Mouse (Mus musculus) kidney, postnatal 0 days (tissue): Measurements from ENCODE around the gene Gm27029. TPM values are rescaled to one million over a fixed set of nuclear protein-coding genes. Genes with fewer than 3 reads are reported as not detected.
"Not testable (repeated sequence)": the region's sequence is repeated elsewhere in the genome, so short reads cannot be mapped to it uniquely, and the experiment has no call there.

Experiments
- ATAC-seq: fragments of 200-750 bp; cut with Nextera tagmentation; replicated peaks from 2 replicates; pipeline ENCODE4 v1.8.0; 2017; ENCODE audit warnings: low read depth, moderate number of reproducible peaks, moderate TSS enrichment, moderate library complexity; ENCODE audit not compliant: low FRiP score
- DNase-seq: peaks from one replicate; pipeline ENCODE4 v3.0.0-alpha.2; 2016; ENCODE audit warnings: low spot score
- H3K27ac ChIP-seq: fragments of 300-500 bp; sonication (generic); 2 replicates; pipeline ENCODE4 v1.5.1; 2014; ENCODE audit warnings: mild to moderate bottlenecking
- H3K27me3 ChIP-seq: fragments of 300-500 bp; sonication (generic); 2 replicates; pipeline ENCODE4 v1.6.1; 2014; ENCODE audit warnings: low read length, mixed read lengths; ENCODE audit not compliant: insufficient read depth
- H3K36me3 ChIP-seq: fragments of 300-500 bp; sonication (generic); 2 replicates; pipeline ENCODE4 v1.6.1; 2014; ENCODE audit warnings: low read length, mixed read lengths; ENCODE audit not compliant: insufficient read depth
- H3K4me1 ChIP-seq: fragments of 300-500 bp; sonication (generic); replicated peaks from 2 replicates; pipeline ENCODE4 v1.6.1; 2014; ENCODE audit warnings: antibody characterized with exemption, low read length, mixed read lengths; ENCODE audit not compliant: insufficient read depth
- H3K4me2 ChIP-seq: fragments of 300-500 bp; sonication (generic); 2 replicates; pipeline ENCODE4 v1.6.1; 2014; ENCODE audit warnings: mild to moderate bottlenecking, low read length, moderate library complexity, mixed read lengths
- H3K4me3 ChIP-seq: fragments of 300-500 bp; sonication (generic); replicated peaks from 2 replicates; pipeline ENCODE4 v1.5.1; 2014; ENCODE audit warnings: low read depth, low read length
- H3K9ac ChIP-seq: fragments of 300-500 bp; sonication (generic); 2 replicates; pipeline ENCODE4 v1.6.1; 2014; ENCODE audit warnings: low read depth, low read length
- H3K9me3 ChIP-seq: fragments of 300-500 bp; sonication (generic); replicated peaks from 2 replicates; pipeline ENCODE4 v1.6.1; 2016; ENCODE audit warnings: low read length, inconsistent platforms, mixed read lengths
- CTCF ChIP-seq: IDR thresholded peaks from 2 replicates; pipeline ENCODE4 v1.5.1; 2016; ENCODE audit warnings: antibody characterized with exemption, low read depth, mild to moderate bottlenecking, moderate library complexity
- WGBS: fragments of 180-500 bp; shearing (Covaris S2); extraction: QIAGEN DNeasy Blood & Tissue Kit; methylation state at CpG from one replicate; pipeline ENCODE4 v1.1.7; 2014; 5-methylcytosine and 5-hydroxymethylcytosine counted together
- polyA plus RNA-seq: library from polyadenylated mRNA; unstranded; fragments of >200 nt; fragmentation: Nextera tagmentation; extraction: Ambion mirVana; gene quantifications from 2 replicates; pipeline ENCODE4 v1.2.1, GENCODE M21; 2015

Gm27029 gene
- polyA plus RNA-seq, 1 experiment from 2014 or later, result 4.0 TPM

- DNase-seq (no peak), ATAC-seq (no peak; the same call in 1 of the 2 replicates)
- Histone ChIP-seq H3K4me3 (no peak overlapping the region), H3K4me1 (0 out of 2 replicates have a peak, but pooled peaks cover 3% of the 10 kb centered on the region), H3K9me3 (no peaks in the 10 kb centered on the region), H3K27me3 (no peaks in the 10 kb centered on the region), H3K4me2 (no peak overlapping the region), H3K36me3 (no peaks in the 10 kb centered on the region), H3K27ac (no peak overlapping the region), H3K9ac (no peak overlapping the region)
- WGBS, result 96% methylated on average over 10 of the region's 10 CpGs
- no peak for TF ChIP-seq CTCF
Observed at GRCm38 (mm10) chr11:101451536-101451935, 26.9 kb upstream of the Gm27029 start.

GRCm38 (mm10) chr11:101450394-101450793 lies 25.8 kb upstream of the Gm27029 start:
- Histone ChIP-seq H3K4me2 (no peak overlapping the region), H3K27ac (no peak overlapping the region), H3K9ac (no peak overlapping the region), H3K4me3 (no peak overlapping the region), H3K9me3 (no peaks in the 10 kb centered on the region), H3K36me3 (no peaks in the 10 kb centered on the region), H3K27me3 (no peaks in the 10 kb centered on the region), H3K4me1 (0 out of 2 replicates have a peak, but pooled peaks cover 3% of the 10 kb centered on the region)
- WGBS, result 79% methylated on average over 3 of the region's 3 CpGs
- no peak for DNase-seq
- no peak for ATAC-seq
- peak; percentile 53 for TF ChIP-seq CTCF

GRCm38 (mm10) chr11:101449596-101449995 lies 25.0 kb upstream of the Gm27029 start:
- not testable (repeated sequence) for DNase-seq, H3K27ac ChIP-seq, H3K4me1 ChIP-seq, ATAC-seq, H3K4me2 ChIP-seq, H3K9ac ChIP-seq, H3K36me3 ChIP-seq, H3K4me3 ChIP-seq, H3K27me3 ChIP-seq, H3K9me3 ChIP-seq
- WGBS, result 81% methylated on average over 4 of the region's 4 CpGs

- no peak for TF ChIP-seq CTCF
- no peak for ATAC-seq
- WGBS, result 80% methylated on average over 4 of the region's 4 CpGs
- Histone ChIP-seq H3K4me3 (peak overlapping the region; percentile 57), H3K4me1 (0 out of 2 replicates have a peak, but pooled peaks cover 4% of the 10 kb centered on the region), H3K9ac (peak overlapping the region; percentile 57), H3K27me3 (no peaks in the 10 kb centered on the region), H3K4me2 (peak overlapping the region; percentile 67), H3K27ac (peak overlapping the region; percentile 91), H3K9me3 (no peaks in the 10 kb centered on the region), H3K36me3 (peaks cover 12% of the 10 kb centered on the region)
- no peak for DNase-seq
Observed at GRCm38 (mm10) chr11:101448899-101449298, 24.3 kb upstream of the Gm27029 start.

GRCm38 (mm10) chr11:101448274-101448746 lies 23.7 kb upstream of the Gm27029 start, which contains the start of gene Ifi35:
Gene Ifi35 (plus strand): TSS chr11:101448407.
- H3K4me1 ChIP-seq, result peaks cover 7% of the 10 kb centered on the region; the same call in 1 of the 2 replicates
- ATAC-seq (peak; percentile 60), DNase-seq (peak; percentile 95)
- no peaks in the 10 kb centered on the region for H3K9me3 ChIP-seq
- peak within 1 kb of the TSS; percentile 67 for H3K4me2 ChIP-seq
- peak within 1 kb of the TSS; percentile 57 for H3K4me3 ChIP-seq
- H3K27ac ChIP-seq, result peak within 1 kb of the TSS; percentile 91
- H3K36me3 ChIP-seq, result peaks cover 17% of the 10 kb centered on the region
- no peak for TF ChIP-seq CTCF
- 14% methylated on average over 10 of the region's 10 CpGs for WGBS
- H3K9ac ChIP-seq, result peak within 1 kb of the TSS; percentile 57
- no peaks in the 10 kb centered on the region for H3K27me3 ChIP-seq

GRCm38 (mm10) chr11:101447786-101448185 lies 23.2 kb upstream of the Gm27029 start:
- WGBS, result 79% methylated on average over 5 of the region's 5 CpGs
- ATAC-seq (no peak), DNase-seq (no peak)
- peaks cover 7% of the 10 kb centered on the region; the same call in 1 of the 2 replicates for H3K4me1 ChIP-seq
- no peaks in the 10 kb centered on the region for H3K27me3 ChIP-seq
- H3K27ac ChIP-seq, result peak overlapping the region; percentile 91; the same call in 1 of the 2 replicates
- H3K9me3 ChIP-seq, result no peaks in the 10 kb centered on the region
- peaks cover 17% of the 10 kb centered on the region for H3K36me3 ChIP-seq
- H3K4me3 ChIP-seq, result no peak overlapping the region
- peak overlapping the region; percentile 67 for H3K4me2 ChIP-seq
- H3K9ac ChIP-seq, result 0 out of 2 replicates have a peak overlapping the region, but pooled peaks have one; percentile 57
- TF ChIP-seq CTCF, result no peak

GRCm38 (mm10) chr11:101446860-101447259 lies 22.3 kb upstream of the Gm27029 start:
- not testable (repeated sequence) for ATAC-seq, H3K4me1 ChIP-seq, H3K9ac ChIP-seq, H3K27ac ChIP-seq, DNase-seq, H3K9me3 ChIP-seq, H3K27me3 ChIP-seq, H3K4me2 ChIP-seq, H3K4me3 ChIP-seq
- H3K36me3 ChIP-seq, result peaks cover 17% of the 10 kb centered on the region
- 86% methylated on average over 8 of the region's 8 CpGs for WGBS
